Mouse (Mus musculus) T-helper 17 cell (primary cell): ENCODE measurements around the gene Acap2.

Experiments
- in situ Hi-C, 2 experiments: fragments of 300-600 bp; cut with MboI, MseI; formaldehyde crosslinking; loops; 1 replicate in 1 of 2; 2 replicates in 1 of 2; pipeline ENCODE4 v1.15.1; 2025; ENCODE audit warnings: high pct_unique_total_duplicates in 2 of 2

Gene Acap2

GRCm38 (mm10) chr16:31093186-31093585 lies 107.9 kb downstream of the Acap2 start:
- in situ Hi-C loops = no loop called here

- in situ Hi-C loops = loop anchor here in 1 of 2 experiments (10.0 kb wide), 1 partner anchor 1983 kb away; the partner anchor contains the start of gene Lmln
These were observed 119.2 kb downstream of the Acap2 start for GRCm38 (mm10) chr16:31081891-31082290.

DNA sequence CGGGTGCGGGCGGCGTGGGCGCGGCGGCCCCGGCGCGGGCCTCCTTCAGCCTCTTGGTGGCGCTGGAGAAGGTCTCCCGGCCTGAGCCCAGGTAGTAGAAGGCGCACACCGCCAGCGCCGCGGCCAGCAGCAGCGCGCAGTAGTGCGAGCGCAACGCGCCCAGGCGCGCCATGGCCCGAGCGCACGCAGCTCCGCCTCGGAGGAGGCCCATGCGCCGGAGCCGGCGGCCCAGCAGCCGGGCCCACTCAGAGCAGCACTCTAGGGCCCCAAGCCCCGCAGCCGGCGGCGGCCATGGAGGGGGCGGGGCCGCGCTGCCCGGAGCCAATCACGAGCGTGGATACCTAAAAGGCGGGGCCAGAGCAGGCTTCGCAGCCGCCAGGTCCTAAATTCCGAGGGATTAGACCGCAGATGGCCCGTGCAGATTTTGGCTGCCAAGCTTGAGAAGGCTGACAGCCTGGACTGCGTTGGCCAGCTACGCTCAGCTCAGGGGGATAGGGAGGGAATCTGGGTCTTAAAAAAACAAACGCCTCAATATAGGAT lies 119.8 kb downstream of the Acap2 start, which contains the start of gene Xxylt1:
Gene Xxylt1 (minus strand): TSS at position 308 of the 540 bp plus-strand sequence.
- in situ Hi-C loops = loop anchor here in 1 of 2 experiments (10.0 kb wide), 1 partner anchor 1984 kb away; the partner anchor contains the start of gene Lmln

- in situ Hi-C loops = loop anchor here in 1 of 2 experiments (10.0 kb wide), 1 partner anchor 1984 kb away; the partner anchor contains the start of gene Lmln
These were observed 120.4 kb downstream of the Acap2 start for GRCm38 (mm10) chr16:31080573-31081051.

DNA sequence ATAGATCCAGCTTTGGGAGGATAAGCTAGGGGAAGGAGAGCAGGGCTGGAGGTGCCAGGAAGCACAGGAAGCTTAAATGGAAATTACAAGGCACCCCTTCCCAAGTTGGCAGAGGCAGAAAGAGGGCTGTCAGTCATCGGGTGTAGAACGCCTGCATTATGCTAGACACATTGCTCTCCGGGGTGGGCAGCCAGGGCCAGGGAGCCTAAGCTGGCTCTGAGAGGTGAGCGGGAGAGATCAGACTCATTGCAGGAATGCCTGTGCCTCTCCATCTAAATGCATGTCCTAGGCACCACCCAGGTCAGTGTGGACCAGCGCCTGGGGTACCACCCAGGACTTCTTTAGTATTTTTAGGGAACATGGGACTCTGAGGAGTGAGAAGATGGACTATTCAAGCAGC lies 123.6 kb downstream of the Acap2 start:
- in situ Hi-C loops = no loop called here

- in situ Hi-C loops = no loop called here
These were observed 124.6 kb downstream of the Acap2 start for GRCm38 (mm10) chr16:31076436-31076835.

- in situ Hi-C loops = loop anchor here (5.0 kb wide), 3 partner anchors 87 to 482 kb away; no protein-coding TSS in a partner anchor
These were observed 126.6 kb downstream of the Acap2 start for GRCm38 (mm10) chr16:31074324-31074908.

DNA sequence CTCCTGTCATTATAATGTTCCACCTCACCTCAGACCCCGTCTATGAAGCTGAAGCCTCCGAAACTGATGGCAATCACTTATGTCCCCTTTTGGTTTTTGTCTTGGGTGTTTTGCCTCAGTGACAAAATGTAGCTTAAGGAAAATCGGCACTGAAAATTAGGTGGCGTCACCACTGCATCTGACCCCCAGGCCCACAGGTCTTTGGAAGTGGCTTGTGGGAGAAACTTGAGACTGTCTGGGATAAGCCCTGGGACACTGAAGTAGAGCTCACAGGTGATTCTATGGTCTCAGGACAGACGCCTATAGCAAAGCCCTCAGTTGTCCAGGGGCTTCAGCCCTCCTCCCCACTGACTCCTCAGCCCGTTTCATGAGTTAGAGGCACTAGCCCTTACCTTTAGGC lies 129.3 kb downstream of the Acap2 start:
- in situ Hi-C loops = loop anchor here (5.0 kb wide), 3 partner anchors 84 to 479 kb away; no protein-coding TSS in a partner anchor

DNA sequence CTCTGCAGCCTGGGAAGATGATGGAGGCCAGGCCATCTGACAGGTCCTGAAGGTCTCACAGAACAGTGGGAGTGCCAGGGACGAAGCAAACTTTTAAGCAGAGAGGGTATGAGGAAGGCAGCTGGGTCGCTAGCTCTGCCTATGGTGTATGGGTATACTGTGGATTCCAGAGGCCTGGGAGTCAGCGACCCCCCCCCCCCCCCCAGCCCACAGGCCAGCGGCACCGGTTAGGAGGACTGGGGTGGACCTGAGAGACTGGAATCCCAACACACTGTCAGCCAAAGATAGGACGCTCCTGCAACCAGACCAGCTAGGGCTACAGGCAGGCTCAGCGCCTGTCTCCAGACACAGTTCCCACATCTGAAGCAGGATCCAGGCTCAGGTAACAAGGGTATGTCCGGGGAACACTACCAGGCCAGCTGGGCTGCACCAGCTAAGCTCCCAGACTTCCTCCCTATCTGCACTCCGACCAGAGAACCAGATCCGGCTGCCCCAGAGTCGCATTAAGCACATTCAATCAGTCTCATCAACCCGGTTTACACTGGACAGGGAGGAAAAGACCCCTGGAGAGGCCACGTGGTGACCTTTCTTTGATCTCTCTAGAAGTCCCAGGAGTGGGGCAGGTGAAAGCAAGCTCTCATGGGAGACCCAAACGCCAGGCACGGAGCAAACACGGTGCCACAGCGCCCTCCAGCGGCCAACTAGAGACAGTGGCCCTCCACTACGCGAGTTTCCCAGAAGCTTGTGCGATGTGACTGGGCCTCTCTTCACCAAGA lies 130.5 kb downstream of the Acap2 start:
- in situ Hi-C loops = loop anchor here (5.0 kb wide), 3 partner anchors 83 to 478 kb away; no protein-coding TSS in a partner anchor

DNA sequence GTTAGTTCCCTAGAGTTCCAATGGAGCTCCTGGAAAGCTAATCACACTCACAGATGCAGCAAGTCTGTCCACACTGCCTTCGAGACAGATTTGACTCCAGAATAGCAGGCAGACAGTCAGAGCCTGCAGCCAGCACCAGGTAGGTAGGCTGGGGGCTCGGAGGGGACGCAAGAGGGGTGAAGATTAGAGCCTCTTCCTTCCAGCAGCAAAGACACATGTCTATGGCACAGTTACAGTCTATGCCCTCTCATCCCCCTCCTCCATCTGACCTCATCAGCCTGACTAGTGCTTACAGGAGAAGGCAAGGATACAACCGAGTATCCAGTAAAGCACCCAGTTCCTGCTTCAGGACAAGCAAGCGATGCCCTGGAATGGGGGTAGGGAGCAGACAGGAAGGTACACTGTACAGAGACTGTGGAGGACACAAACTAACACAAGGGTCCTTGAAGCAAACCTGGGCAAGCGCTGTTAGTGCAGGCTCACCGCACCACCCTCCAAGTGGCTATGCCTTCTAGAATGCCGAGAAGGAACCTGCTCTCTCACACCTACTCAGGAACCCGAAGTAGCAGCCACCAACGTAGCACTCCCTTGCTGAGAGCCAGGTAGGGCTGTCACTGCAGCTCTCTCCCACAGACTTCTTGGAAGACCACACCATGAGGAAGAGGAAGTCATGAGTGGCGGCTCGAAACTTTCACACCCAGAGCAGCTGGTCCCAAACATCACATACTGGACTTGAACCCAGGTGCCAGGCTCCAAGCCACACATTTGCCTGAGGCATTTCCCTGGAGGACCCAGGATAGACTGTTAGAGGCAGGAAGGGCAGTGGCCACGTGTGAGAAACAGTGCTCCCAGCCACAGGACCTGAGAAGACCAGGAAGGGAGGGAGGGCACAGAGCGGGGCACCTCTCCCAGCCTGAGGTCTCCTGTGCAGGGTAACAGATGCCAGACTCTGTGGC lies 131.6 kb downstream of the Acap2 start:
- in situ Hi-C loops = loop anchor here (5.0 kb wide), 3 partner anchors 82 to 477 kb away; no protein-coding TSS in a partner anchor

DNA sequence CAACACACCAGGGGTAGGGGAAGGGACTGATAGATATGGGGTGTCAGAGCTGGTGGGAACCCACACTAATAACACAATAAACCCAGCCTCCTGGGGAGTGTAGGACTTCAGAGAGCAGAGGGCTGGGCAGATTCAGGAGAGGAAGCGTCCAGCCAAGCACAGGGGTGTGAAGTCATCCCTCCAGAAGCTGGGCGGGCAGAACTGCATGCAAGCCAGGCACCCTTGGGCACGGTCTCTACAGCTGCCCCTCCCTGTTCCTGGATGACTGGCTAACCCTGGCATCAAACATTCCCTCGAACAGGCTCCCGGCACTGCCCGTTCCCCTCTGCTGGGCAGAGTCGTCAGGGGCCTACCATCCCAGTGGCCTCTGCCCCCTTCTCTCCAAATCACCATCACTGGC lies 132.8 kb downstream of the Acap2 start:
- in situ Hi-C loops = no loop called here

- in situ Hi-C loops = no loop called here
These were observed 134.5 kb downstream of the Acap2 start for GRCm38 (mm10) chr16:31066344-31067098.

GRCm38 (mm10) chr16:31064782-31065181 lies 136.3 kb downstream of the Acap2 start:
- in situ Hi-C loops = no loop called here

GRCm38 (mm10) chr16:31062918-31063317 lies 138.1 kb downstream of the Acap2 start:
- in situ Hi-C loops = no loop called here

DNA sequence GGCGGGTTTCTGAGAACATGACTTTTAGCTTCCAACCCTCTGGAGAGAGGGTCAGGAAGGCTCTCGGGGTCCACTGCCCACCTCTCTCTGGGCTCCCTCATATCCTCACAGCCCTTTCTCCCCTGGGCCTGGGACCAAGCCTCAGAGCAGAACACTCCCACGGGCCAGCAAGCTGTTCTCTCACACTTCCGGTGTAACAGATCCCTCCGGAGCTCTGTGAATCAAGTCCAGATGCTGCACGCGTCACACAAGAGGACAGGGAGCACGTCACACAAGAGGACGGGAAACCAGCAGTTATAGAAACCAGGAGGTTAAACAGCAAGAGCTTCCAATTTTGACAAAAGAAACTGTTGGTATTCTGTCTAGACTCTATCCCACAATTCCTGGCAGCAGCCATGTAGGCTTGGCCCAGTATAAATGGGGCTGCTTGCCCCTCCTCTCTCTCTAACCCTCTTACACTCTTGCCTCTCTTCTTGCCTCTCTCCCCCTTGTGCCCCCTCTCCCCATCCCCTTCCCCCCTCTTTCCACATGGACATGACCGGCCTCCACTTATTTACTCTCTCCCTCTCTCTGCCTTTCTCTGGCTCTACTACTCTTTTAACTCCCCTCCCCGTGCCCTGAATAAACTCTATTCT lies 139.7 kb downstream of the Acap2 start:
- in situ Hi-C loops = no loop called here

- in situ Hi-C loops = no loop called here
These were observed 140.3 kb downstream of the Acap2 start for GRCm38 (mm10) chr16:31060714-31061113.

- in situ Hi-C loops = no loop called here
These were observed 140.8 kb downstream of the Acap2 start for GRCm38 (mm10) chr16:31060226-31060625.

DNA sequence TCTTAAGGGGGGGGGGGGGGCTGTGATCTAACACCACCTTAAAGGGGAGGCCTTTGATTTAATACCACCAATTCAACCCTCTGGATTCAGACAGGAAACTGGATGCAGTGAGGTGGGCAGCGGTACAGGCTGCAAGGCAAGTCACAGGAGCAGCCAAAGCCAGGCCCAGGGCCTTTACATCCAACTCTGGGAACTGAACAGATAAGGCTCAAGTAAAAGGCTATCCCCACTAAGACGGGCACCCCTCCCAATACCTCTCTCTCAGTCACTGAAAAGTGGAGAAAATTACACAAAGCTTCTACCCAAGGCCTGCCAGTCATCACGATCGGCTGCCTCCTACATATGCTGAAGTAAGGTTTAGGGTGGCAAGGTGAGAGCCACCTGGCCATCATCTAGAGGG lies 141.3 kb downstream of the Acap2 start:
- in situ Hi-C loops = no loop called here

DNA sequence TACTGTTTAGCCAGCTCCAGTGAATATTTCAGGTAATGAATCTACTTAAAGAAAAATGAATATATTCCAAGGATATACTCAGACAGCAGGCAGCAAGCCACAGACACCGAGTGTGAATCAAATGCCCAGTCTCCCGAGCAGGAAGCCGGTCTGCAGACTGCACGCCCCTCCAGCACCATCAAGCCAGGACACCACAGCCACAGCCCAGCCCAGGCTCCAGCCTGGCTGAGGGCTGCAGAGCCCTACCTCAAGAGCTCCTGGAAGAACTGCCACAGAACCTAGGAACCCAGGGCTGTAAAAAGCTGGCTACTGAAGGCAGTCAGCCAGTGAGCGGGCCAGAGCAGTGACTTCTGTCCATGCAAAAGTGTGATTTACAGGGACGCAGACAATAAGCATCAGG lies 148.2 kb downstream of the Acap2 start:
- in situ Hi-C loops = no loop called here
